10 mouse cellular contexts compared by ENCODE assay signal in the genomic region with DNA sequence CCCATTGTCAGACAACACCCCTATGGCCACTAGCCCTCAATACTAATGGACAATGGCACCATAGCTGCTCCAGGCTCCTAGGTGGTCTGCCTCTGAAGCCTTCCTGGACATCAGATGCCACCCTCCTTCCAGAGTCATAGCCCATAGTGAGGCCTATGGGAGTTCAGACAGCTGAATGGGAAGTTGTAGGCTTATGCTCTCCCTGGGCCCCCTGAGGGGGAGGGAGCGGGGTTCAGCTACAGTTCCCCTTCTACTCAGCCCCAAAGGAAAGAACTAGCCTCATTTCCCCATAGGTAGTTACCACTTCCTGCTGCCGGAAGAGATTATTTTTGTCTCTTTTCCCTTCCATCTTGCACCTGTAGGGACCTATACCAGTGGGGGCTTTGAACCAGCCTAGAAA. TPM values are rescaled to one million over a fixed set of nuclear protein-coding genes. Genes with fewer than 3 reads are reported as not detected.
DNase-seq lines count a peak whose midpoint lies in the region; ATAC-seq and TF ChIP-seq lines count a peak whose summit lies in the region.
"Had no signal": no experiment of that assay in that cellular context is flagged by ENCODE, and none has a peak within 500 bp of the region (broad histone marks: within the 10 kb centered on the region; RNA-seq: fewer than 3 reads in every experiment).

No protein-coding gene starts in this region.

- peaks cover 2% of the 10 kb centered on the region; the same call in 1 of the 2 replicates for H3K4me1 ChIP-seq in heart, embryonic 16.5 days (ENCODE audit: control insufficient read depth, insufficient read depth, low read length)
- H3K4me1 ChIP-seq in heart, embryonic 11.5 days (ENCODE audit: control insufficient read depth, insufficient read depth, low read length): peaks cover 2% of the 10 kb centered on the region; the same call in 1 of the 2 replicates
- H3K4me1 ChIP-seq in bone marrow, adult 2 months (ENCODE audit: control insufficient read depth, insufficient read depth, low read length): no peaks in the 10 kb centered on the region; the same call in 1 of the 2 replicates
- H3K4me1 ChIP-seq in thymus, adult 2 months (replicated peaks; ENCODE audit: control insufficient read depth, insufficient read depth, low read length): peaks cover 26% of the 10 kb centered on the region
- H3K4me1 ChIP-seq in forebrain, embryonic 16.5 days (replicated peaks; ENCODE audit: control insufficient read depth, insufficient read depth, low read length): peaks cover 4% of the 10 kb centered on the region

- peak overlapping the region; percentile 27; the same call in 1 of the 2 replicates for H3K27ac ChIP-seq in heart, embryonic 16.5 days (ENCODE audit: low read length)
- H3K27ac ChIP-seq in heart, embryonic 11.5 days (ENCODE audit: low read depth, low read length): no peak overlapping the region
- H3K27ac ChIP-seq in bone marrow, adult 2 months (ENCODE audit: control insufficient read depth, insufficient read depth, low read depth, low read length, poor library complexity): peak overlapping the region; percentile 97
- H3K27ac ChIP-seq in macrophage: peak overlapping the region; percentile 67
- peak overlapping the region; percentile 100 for H3K27ac ChIP-seq in thymus, adult 2 months (ENCODE audit: control insufficient read depth, insufficient read depth, low read length)
- no peak overlapping the region for H3K27ac ChIP-seq in forebrain, embryonic 16.5 days (ENCODE audit: low read length)
- H3K27ac ChIP-seq: limb, embryonic 15.5 days had no signal

- no peak for TF ChIP-seq CTCF in bone marrow, adult 2 months (IDR thresholded peaks at IDR 0.05; ENCODE audit: control insufficient read depth, insufficient read depth, low read length)
- TF ChIP-seq CTCF in thymus, adult 2 months (IDR thresholded peaks at IDR 0.05; ENCODE audit: borderline replicate concordance, control insufficient read depth, extremely low read depth, insufficient read depth, low read length, poor library complexity): no peak

- no peaks in the 10 kb centered on the region for H3K36me3 ChIP-seq in heart, embryonic 16.5 days (ENCODE audit: control insufficient read depth, insufficient read depth)
- H3K36me3 ChIP-seq in heart, embryonic 11.5 days (ENCODE audit: control insufficient read depth, insufficient read depth, low read length): no peaks in the 10 kb centered on the region
- no peaks in the 10 kb centered on the region for H3K36me3 ChIP-seq in macrophage (ENCODE audit: inconsistent target)
- H3K36me3 ChIP-seq in thymus, adult 2 months (ENCODE audit: control insufficient read depth, insufficient read depth, low read length): no peaks in the 10 kb centered on the region; the same call in 1 of the 2 replicates
- no peaks in the 10 kb centered on the region for H3K36me3 ChIP-seq in forebrain, embryonic 16.5 days (ENCODE audit: control insufficient read depth, insufficient read depth)
- H3K36me3 ChIP-seq: limb, embryonic 15.5 days had no signal

- DNase-seq in thymus, adult 2 months: peak; percentile 74
- DNase-seq in kidney, adult 11 months: no peak
- DNase-seq in retina, postnatal 1 day: no peak
- DNase-seq: gastrocnemius, postnatal 36 days had no signal

- ATAC-seq in heart, embryonic 16.5 days (replicated peaks; ENCODE audit: extremely low read depth, insufficient read depth, low FRiP score): no peak
- ATAC-seq in heart, embryonic 11.5 days (replicated peaks; ENCODE audit: insufficient number of reproducible peaks, low FRiP score, low TSS enrichment): no peak
- no peak for ATAC-seq in forebrain, embryonic 16.5 days

- no peak for TF ChIP-seq POLR2A in bone marrow, adult 2 months (IDR thresholded peaks at IDR 0.05; ENCODE audit: borderline replicate concordance, control insufficient read depth, low read depth, low read length)
- no peak for TF ChIP-seq POLR2A in thymus, adult 2 months (IDR thresholded peaks at IDR 0.05; ENCODE audit: control insufficient read depth, extremely low read depth, insufficient read depth, low read length, poor library complexity)

- peaks cover 32% of the 10 kb centered on the region for H3K79me2 ChIP-seq in macrophage (ENCODE audit: inconsistent target)

- H3K4me2 ChIP-seq in heart, embryonic 16.5 days (ENCODE audit: low read depth, low read length): peak overlapping the region; percentile 49
- no peak overlapping the region for H3K4me2 ChIP-seq in heart, embryonic 11.5 days
- H3K4me2 ChIP-seq in forebrain, embryonic 16.5 days (ENCODE audit: low read length): no peak overlapping the region

- no peak overlapping the region for H3K4me3 ChIP-seq in heart, embryonic 16.5 days (ENCODE audit: low read length)
- H3K4me3 ChIP-seq in heart, embryonic 11.5 days (ENCODE audit: low read depth, low read length): no peak overlapping the region
- peak overlapping the region; percentile 57 for H3K4me3 ChIP-seq in bone marrow, adult 2 months (replicated peaks; ENCODE audit: control insufficient read depth, low read depth, low read length)
- H3K4me3 ChIP-seq in macrophage (ENCODE audit: inconsistent target): no peak overlapping the region
- H3K4me3 ChIP-seq in thymus, adult 2 months (ENCODE audit: control insufficient read depth, insufficient read depth, low read length): peak overlapping the region; percentile 89
- H3K4me3 ChIP-seq in forebrain, embryonic 16.5 days (replicated peaks; ENCODE audit: low read length): no peak overlapping the region

- WGBS in heart, embryonic 16.5 days: 68% methylated on average over 2 of the region's 2 CpGs
- 64% methylated on average over 2 of the region's 2 CpGs for WGBS in heart, embryonic 11.5 days (ENCODE audit: insufficient replicate concordance)
- WGBS in bone marrow, adult 2 months: 16% methylated on average over 2 of the region's 2 CpGs
- WGBS in macrophage (ENCODE audit: missing documents): 44% methylated on average over 2 of the region's 2 CpGs
- 6% methylated on average over 2 of the region's 2 CpGs for WGBS in thymus, adult 2 months
- WGBS in forebrain, embryonic 16.5 days: 74% methylated on average over 2 of the region's 2 CpGs

- H3K27me3 ChIP-seq in heart, embryonic 16.5 days (ENCODE audit: control insufficient read depth, insufficient read depth, low read length): no peaks in the 10 kb centered on the region; the same call in 1 of the 2 replicates
- H3K27me3 ChIP-seq in heart, embryonic 11.5 days (ENCODE audit: control insufficient read depth, insufficient read depth, low read length): no peaks in the 10 kb centered on the region
- H3K27me3 ChIP-seq in thymus, adult 2 months (ENCODE audit: control insufficient read depth, insufficient read depth, low read length): no peaks in the 10 kb centered on the region
- H3K27me3 ChIP-seq in forebrain, embryonic 16.5 days (replicated peaks; ENCODE audit: control insufficient read depth, insufficient read depth, low read length): no peaks in the 10 kb centered on the region; the same call in 1 of the 2 replicates

- H3K9me3 ChIP-seq in heart, embryonic 16.5 days (replicated peaks; ENCODE audit: control insufficient read depth, low read length): no peaks in the 10 kb centered on the region
- H3K9me3 ChIP-seq in heart, embryonic 11.5 days (replicated peaks; ENCODE audit: control insufficient read depth, low read length): no peaks in the 10 kb centered on the region
- no peaks in the 10 kb centered on the region for H3K9me3 ChIP-seq in forebrain, embryonic 16.5 days (ENCODE audit: control insufficient read depth, low read length)
- H3K9me3 ChIP-seq: limb, embryonic 15.5 days had no signal

- H3K9ac ChIP-seq in heart, embryonic 16.5 days (ENCODE audit: low read length): no peak overlapping the region
- no peak overlapping the region for H3K9ac ChIP-seq in heart, embryonic 11.5 days (ENCODE audit: low read depth, low read length)
- no peak overlapping the region for H3K9ac ChIP-seq in forebrain, embryonic 16.5 days (replicated peaks; ENCODE audit: low read depth, low read length)
- H3K9ac ChIP-seq: limb, embryonic 15.5 days had no signal

RNA-seq across cellular contexts. Expression of gene Arhgap4, which starts 10.1 kb away (rescaled TPM):
- polyA plus RNA-seq in heart, embryonic 16.5 days (2015; fragmentation: Nextera tagmentation; extraction: Ambion mirVana): 3.7 and 4.7 TPM in 2 replicates
- 0.96 and 1.3 TPM in 2 replicates for polyA plus RNA-seq in heart, embryonic 11.5 days (2014; fragmentation: Nextera tagmentation; extraction: Ambion mirVana)
- polyA plus RNA-seq in bone marrow, adult 2 months (2011; ENCODE audit: insufficient read depth, insufficient read length, low replicate concordance, missing spikeins): 53.5 and 163 TPM in 2 replicates
- total RNA-seq in macrophage (2018; cell fraction: chromatin; rRNA removed): 100 to 1,000 TPM in 13 of 26 experiments, 10 to 100 TPM in 13; 26.4 to 467 (median 146) TPM
- total RNA-seq in macrophage (2018; cell fraction: cytosol; rRNA removed): 10 to 100 TPM in 24 of 26 experiments, 1 to 10 TPM in 2; 8.7 to 64.6 (median 22.4) TPM
- 100 to 1,000 TPM in 12 of 26 experiments, 10 to 100 TPM in 14; 21.7 to 220 (median 93.8) TPM for total RNA-seq in macrophage (2018; cell fraction: nucleus; rRNA removed)
- polyA plus RNA-seq in macrophage (2018): 13.2 to 18.0 TPM (median 14.5 TPM) in 3 replicates
- polyA plus RNA-seq in thymus, adult 2 months (2012; rRNA removed): 574 and 583 TPM in 2 replicates
- polyA plus RNA-seq in forebrain, embryonic 16.5 days (2015; fragmentation: Nextera tagmentation; extraction: Ambion mirVana): 2.8 and 3.1 TPM in 2 replicates

RNA-seq across cellular contexts. Expression of gene Naa10, which starts 10.2 kb away (rescaled TPM):
- 89.8 and 97.1 TPM in 2 replicates for polyA plus RNA-seq in heart, embryonic 16.5 days (2015; fragmentation: Nextera tagmentation; extraction: Ambion mirVana)
- 94.3 and 96.5 TPM in 2 replicates for polyA plus RNA-seq in heart, embryonic 11.5 days (2014; fragmentation: Nextera tagmentation; extraction: Ambion mirVana)
- polyA plus RNA-seq in bone marrow, adult 2 months (2011; ENCODE audit: insufficient read depth, insufficient read length, low replicate concordance, missing spikeins): 60.9 and 77.0 TPM in 2 replicates
- 10 to 100 TPM; 10.2 to 52.1 (median 29.9) TPM for total RNA-seq in macrophage (2018; cell fraction: chromatin; rRNA removed)
- total RNA-seq in macrophage (2018; cell fraction: cytosol; rRNA removed): 10 to 100 TPM in 23 of 26 experiments, 1 to 10 TPM in 3; 8.9 to 20.9 (median 14.0) TPM
- total RNA-seq in macrophage (2018; cell fraction: nucleus; rRNA removed): 10 to 100 TPM in 24 of 26 experiments, 1 to 10 TPM in 2; 9.2 to 50.2 (median 18.1) TPM
- 15.6 to 28.5 TPM (median 20.5 TPM) in 3 replicates for polyA plus RNA-seq in macrophage (2018)
- polyA plus RNA-seq in thymus, adult 2 months (2012; rRNA removed): 82.0 and 102 TPM in 2 replicates
- 101 and 103 TPM in 2 replicates for polyA plus RNA-seq in forebrain, embryonic 16.5 days (2015; fragmentation: Nextera tagmentation; extraction: Ambion mirVana)

RNA-seq across cellular contexts. Expression of gene L1cam, which starts 15.7 kb away (rescaled TPM):
- 0.60 and 0.77 TPM in 2 replicates for polyA plus RNA-seq in heart, embryonic 16.5 days (2015; fragmentation: Nextera tagmentation; extraction: Ambion mirVana)
- 1.3 and 2.2 TPM in 2 replicates for polyA plus RNA-seq in heart, embryonic 11.5 days (2014; fragmentation: Nextera tagmentation; extraction: Ambion mirVana)
- polyA plus RNA-seq in bone marrow, adult 2 months (2011; ENCODE audit: insufficient read depth, insufficient read length, low replicate concordance, missing spikeins): 3.6 and 12.7 TPM in 2 replicates
- total RNA-seq in macrophage (2018; cell fraction: chromatin; rRNA removed): 10 to 100 TPM in 13 of 26 experiments, 1 to 10 TPM in 13; 3.5 to 20.7 (median 9.9) TPM
- total RNA-seq in macrophage (2018; cell fraction: cytosol; rRNA removed): 1 to 10 TPM in 13 of 26 experiments, under 1 TPM in 13; 0.35 to 2.1 (median 1.1) TPM
- 10 to 100 TPM in 1 of 26 experiments, 1 to 10 TPM in 25; 2.7 to 10.5 (median 5.5) TPM for total RNA-seq in macrophage (2018; cell fraction: nucleus; rRNA removed)
- 0.94 to 1.8 TPM (median 1.1 TPM) in 3 replicates for polyA plus RNA-seq in macrophage (2018)
- 7.1 and 7.5 TPM in 2 replicates for polyA plus RNA-seq in thymus, adult 2 months (2012; rRNA removed)
- 82.6 and 110 TPM in 2 replicates for polyA plus RNA-seq in forebrain, embryonic 16.5 days (2015; fragmentation: Nextera tagmentation; extraction: Ambion mirVana)

RNA-seq across cellular contexts. Expression of gene Renbp, which starts 19.1 kb away (rescaled TPM):
- polyA plus RNA-seq in heart, embryonic 16.5 days (2015; fragmentation: Nextera tagmentation; extraction: Ambion mirVana): 60.0 and 61.1 TPM in 2 replicates
- 51.6 and 64.0 TPM in 2 replicates for polyA plus RNA-seq in heart, embryonic 11.5 days (2014; fragmentation: Nextera tagmentation; extraction: Ambion mirVana)
- 30.7 and 48.6 TPM in 2 replicates for polyA plus RNA-seq in bone marrow, adult 2 months (2011; ENCODE audit: insufficient read depth, insufficient read length, low replicate concordance, missing spikeins)
- total RNA-seq in macrophage (2018; cell fraction: chromatin; rRNA removed): 100 to 1,000 TPM; 175 to 404 (median 251) TPM
- 100 to 1,000 TPM; 154 to 322 (median 215) TPM for total RNA-seq in macrophage (2018; cell fraction: cytosol; rRNA removed)
- total RNA-seq in macrophage (2018; cell fraction: nucleus; rRNA removed): 100 to 1,000 TPM; 159 to 557 (median 253) TPM
- 146 to 221 TPM (median 206 TPM) in 3 replicates for polyA plus RNA-seq in macrophage (2018)
- polyA plus RNA-seq in thymus, adult 2 months (2012; rRNA removed): 13.7 and 16.1 TPM in 2 replicates
- polyA plus RNA-seq in forebrain, embryonic 16.5 days (2015; fragmentation: Nextera tagmentation; extraction: Ambion mirVana): 6.7 and 10.3 TPM in 2 replicates

RNA-seq across cellular contexts. Expression of gene Avpr2, which starts 19.7 kb away (rescaled TPM):
- polyA plus RNA-seq in heart, embryonic 16.5 days (2015; fragmentation: Nextera tagmentation; extraction: Ambion mirVana): 0.06 and 0.09 TPM in 2 replicates
- not detected in 2 replicates for polyA plus RNA-seq in heart, embryonic 11.5 days (2014; fragmentation: Nextera tagmentation; extraction: Ambion mirVana)
- polyA plus RNA-seq in bone marrow, adult 2 months (2011; ENCODE audit: insufficient read depth, insufficient read length, low replicate concordance, missing spikeins): not detected in 2 replicates
- total RNA-seq in macrophage (2018; cell fraction: chromatin; rRNA removed): 1 to 10 TPM in 1 of 26 experiments, under 1 TPM in 2, not detected in 23; 0.26 to 1.4 (median 0.35) TPM
- under 1 TPM in 1 of 26 experiments, not detected in 25; 0.08 TPM for total RNA-seq in macrophage (2018; cell fraction: cytosol; rRNA removed)
- total RNA-seq in macrophage (2018; cell fraction: nucleus; rRNA removed): under 1 TPM in 3 of 26 experiments, not detected in 23; 0.18 to 0.99 (median 0.25) TPM
- polyA plus RNA-seq in macrophage (2018): 0.04 TPM in 1 of 3 replicates, not detected in the others
- polyA plus RNA-seq in thymus, adult 2 months (2012; rRNA removed): 0.06 and 0.26 TPM in 2 replicates
- polyA plus RNA-seq in forebrain, embryonic 16.5 days (2015; fragmentation: Nextera tagmentation; extraction: Ambion mirVana): 0.16 and 0.24 TPM in 2 replicates
- total RNA-seq: gastrocnemius, postnatal 36 days had no signal

Comparison
In these comparisons a context has a peak if more than half of its experiments do, and no peak if none do; other contexts are left out.
1. H3K27ac ChIP-seq: peak in heart, embryonic 16.5 days (single experiment), bone marrow, adult 2 months (single experiment), macrophage (single experiment) and thymus, adult 2 months (single experiment); none in heart, embryonic 11.5 days (single experiment) and forebrain, embryonic 16.5 days (single experiment).
2. H3K4me3 ChIP-seq: peak in bone marrow, adult 2 months (single experiment) and thymus, adult 2 months (single experiment); none in heart, embryonic 16.5 days (single experiment), heart, embryonic 11.5 days (single experiment), macrophage (single experiment) and forebrain, embryonic 16.5 days (single experiment).